Mouse (Mus musculus): ENCODE results near the gene Gatad2a. TPM values are rescaled to one million over a fixed set of nuclear protein-coding genes. Genes with fewer than 3 reads are reported as not detected.

Gatad2a gene
- polyA plus RNA-seq, 1 experiment = 51.1 TPM

GRCm38 (mm10) chr8:69874654-69875053 lies 121.5 kb downstream of the Gatad2a start:
- no peak for DNase-seq (ENCODE audit: low read depth)

GRCm38 (mm10) chr8:69874155-69874554 lies 122.0 kb downstream of the Gatad2a start:
- no peak for DNase-seq (ENCODE audit: low read depth)

- no peak for DNase-seq (ENCODE audit: low read depth)
Observed at GRCm38 (mm10) chr8:69870907-69871306, 125.3 kb downstream of the Gatad2a start.

- DNase-seq (ENCODE audit: low read depth) = no peak
Observed at GRCm38 (mm10) chr8:69870003-69870765, 126.0 kb downstream of the Gatad2a start.

- DNase-seq (ENCODE audit: low read depth) = no peak
Observed at GRCm38 (mm10) chr8:69867696-69868326, 128.4 kb downstream of the Gatad2a start.

- no peak for DNase-seq (ENCODE audit: low read depth)
Observed at GRCm38 (mm10) chr8:69864180-69864579, 132.0 kb downstream of the Gatad2a start.

- DNase-seq (ENCODE audit: low read depth) = no peak
Observed at GRCm38 (mm10) chr8:69863387-69864020, 132.7 kb downstream of the Gatad2a start.

GRCm38 (mm10) chr8:69861251-69861650 lies 134.9 kb downstream of the Gatad2a start:
- no peak for DNase-seq (ENCODE audit: low read depth)

- DNase-seq (ENCODE audit: low read depth) = no peak
Observed at GRCm38 (mm10) chr8:69860807-69861206, 135.4 kb downstream of the Gatad2a start.

Other genes starting within 250 kb of the Gatad2a start
- 2.5 TPM in 2 replicates for gene Zfp963, start 246.4 kb downstream of the Gatad2a start, polyA plus RNA-seq (2012; rRNA removed)
- 0.25 TPM in 1 of 2 replicates, not detected in the other for gene Gm20422, start 221.5 kb downstream of the Gatad2a start, polyA plus RNA-seq (2012; rRNA removed)
- 49.6 and 59.8 TPM in 2 replicates for gene Atp13a1, start 205.2 kb downstream of the Gatad2a start, polyA plus RNA-seq (2012; rRNA removed)
- gene Zfp866, start 205.2 kb downstream of the Gatad2a start, polyA plus RNA-seq (2012; rRNA removed) = 8.9 and 11.0 TPM in 2 replicates
- 12.1 and 14.7 TPM in 2 replicates for gene Gmip, start 187.7 kb downstream of the Gatad2a start, polyA plus RNA-seq (2012; rRNA removed)
- gene Lpar2, start 174.0 kb downstream of the Gatad2a start, polyA plus RNA-seq (2012; rRNA removed) = 1.8 and 2.6 TPM in 2 replicates
- 3.3 and 3.7 TPM in 2 replicates for gene Pbx4, start 163.9 kb downstream of the Gatad2a start, polyA plus RNA-seq (2012; rRNA removed)
- 1.0 and 1.1 TPM in 2 replicates for gene Cilp2, start 108.7 kb downstream of the Gatad2a start, polyA plus RNA-seq (2012; rRNA removed)
- 10.3 and 13.0 TPM in 2 replicates for gene Tssk6, start 94.2 kb downstream of the Gatad2a start, polyA plus RNA-seq (2012; rRNA removed)
- 106 and 123 TPM in 2 replicates for gene Ndufa13, start 93.8 kb downstream of the Gatad2a start, polyA plus RNA-seq (2012; rRNA removed)
- gene Yjefn3, start 93.7 kb downstream of the Gatad2a start, polyA plus RNA-seq (2012; rRNA removed) = 3.7 and 4.8 TPM in 2 replicates
- 64.8 and 71.9 TPM in 2 replicates for gene Mau2, start 46.4 kb upstream of the Gatad2a start, polyA plus RNA-seq (2012; rRNA removed)
- 11.2 and 11.8 TPM in 2 replicates for gene Sugp1, start 46.4 kb upstream of the Gatad2a start, polyA plus RNA-seq (2012; rRNA removed)
- gene Tm6sf2, start 76.5 kb upstream of the Gatad2a start, polyA plus RNA-seq (2012; rRNA removed) = 1.1 and 2.1 TPM in 2 replicates
- gene Hapln4, start 87.1 kb upstream of the Gatad2a start, polyA plus RNA-seq (2012; rRNA removed) = 0.09 and 0.14 TPM in 2 replicates
- gene Ncan, start 124.5 kb upstream of the Gatad2a start, polyA plus RNA-seq (2012; rRNA removed) = 0.32 and 1.6 TPM in 2 replicates
- 16.6 and 20.4 TPM in 2 replicates for gene Nr2c2ap, start 134.9 kb upstream of the Gatad2a start, polyA plus RNA-seq (2012; rRNA removed)
- gene Rfxank, start 142.8 kb upstream of the Gatad2a start, polyA plus RNA-seq (2012; rRNA removed) = 23.4 and 23.8 TPM in 2 replicates
- 80.1 and 103 TPM in 2 replicates for gene Borcs8, start 143.1 kb upstream of the Gatad2a start, polyA plus RNA-seq (2012; rRNA removed)
- gene Mef2b, start 143.3 kb upstream of the Gatad2a start, polyA plus RNA-seq (2012; rRNA removed) = 0.08 and 0.36 TPM in 2 replicates
- 73.5 and 96.4 TPM in 2 replicates for gene Tmem161a, start 176.0 kb upstream of the Gatad2a start, polyA plus RNA-seq (2012; rRNA removed)
- 33.9 and 43.1 TPM in 2 replicates for gene Slc25a42, start 215.9 kb upstream of the Gatad2a start, polyA plus RNA-seq (2012; rRNA removed)
- 31.4 and 42.5 TPM in 2 replicates for gene Sugp2, start 237.8 kb upstream of the Gatad2a start, polyA plus RNA-seq (2012; rRNA removed)
- 12.0 and 14.1 TPM in 2 replicates for gene Armc6, start 238.1 kb upstream of the Gatad2a start, polyA plus RNA-seq (2012; rRNA removed)

Data from gonadal fat pad, adult 2 months (tissue).